Mouse (Mus musculus): Measurements from ENCODE around the gene Rnf19b. TPM values are rescaled to one million over a fixed set of nuclear protein-coding genes. Genes with fewer than 3 reads are reported as not detected.
A peak's percentile ranks its signal among the peaks of the same experiment; 100 is the strongest.

Gene Rnf19b
- total and polyA plus RNA-seq, 2 experiments from 2014 or later = 31.8 to 141 TPM

GRCm38 (mm10) chr4:129034224-129034623 is 23.8 kb upstream of the Rnf19b start:
- H3K4me1 ChIP-seq (ENCODE audit: insufficient read depth, low read length) = no peaks in the 10 kb centered on the region
- no peaks in the 10 kb centered on the region for H3K36me3 ChIP-seq (ENCODE audit: insufficient read depth, low read length)
- DNase-seq (ENCODE audit: low spot score) (no peak), ATAC-seq (no peak)
- no peak overlapping the region for H3K9ac ChIP-seq (replicated peaks; ENCODE audit: low read length)
- H3K27me3 ChIP-seq (ENCODE audit: insufficient read depth, low read length) = no peaks in the 10 kb centered on the region
- H3K4me2 ChIP-seq (ENCODE audit: low read depth, low read length) = no peak overlapping the region
- TF ChIP-seq CTCF (IDR thresholded peaks at IDR 0.05; ENCODE audit: low read depth) = no peak
- H3K27ac ChIP-seq = no peak overlapping the region
- H3K4me3 ChIP-seq (ENCODE audit: low read length) = no peak overlapping the region
- H3K9me3 ChIP-seq (ENCODE audit: low read length) = no peaks in the 10 kb centered on the region
- WGBS = 91% methylated on average over 3 of the region's 3 CpGs

GRCm38 (mm10) chr4:129034706-129035660 is 23.1 kb upstream of the Rnf19b start:
- Histone ChIP-seq H3K9ac (replicated peaks; ENCODE audit: low read length) (no peak overlapping the region), H3K27me3 (ENCODE audit: insufficient read depth, low read length) (no peaks in the 10 kb centered on the region), H3K27ac (no peak overlapping the region), H3K4me3 (ENCODE audit: low read length) (no peak overlapping the region), H3K9me3 (ENCODE audit: low read length) (no peaks in the 10 kb centered on the region), H3K4me2 (ENCODE audit: low read depth, low read length) (no peak overlapping the region), H3K36me3 (ENCODE audit: insufficient read depth, low read length) (no peaks in the 10 kb centered on the region), H3K4me1 (ENCODE audit: insufficient read depth, low read length) (no peaks in the 10 kb centered on the region)
- DNase-seq (ENCODE audit: low spot score) (peak; percentile 25), ATAC-seq (no peak)
- WGBS = 46% methylated on average over 13 of the region's 13 CpGs
- no peak for TF ChIP-seq CTCF (IDR thresholded peaks at IDR 0.05; ENCODE audit: low read depth)

- no peak for ATAC-seq
- Histone ChIP-seq H3K27ac (no peak overlapping the region), H3K27me3 (ENCODE audit: insufficient read depth, low read length) (no peaks in the 10 kb centered on the region), H3K9me3 (ENCODE audit: low read length) (no peaks in the 10 kb centered on the region), H3K9ac (replicated peaks; ENCODE audit: low read length) (no peak overlapping the region), H3K4me2 (ENCODE audit: low read depth, low read length) (no peak overlapping the region), H3K4me1 (ENCODE audit: insufficient read depth, low read length) (no peaks in the 10 kb centered on the region), H3K4me3 (ENCODE audit: low read length) (no peak overlapping the region), H3K36me3 (ENCODE audit: insufficient read depth, low read length) (no peaks in the 10 kb centered on the region)
- DNase-seq (ENCODE audit: low spot score) = no peak
- WGBS = 65% methylated on average over 7 of the region's 7 CpGs
- no peak for TF ChIP-seq CTCF (IDR thresholded peaks at IDR 0.05; ENCODE audit: low read depth)
Observed at GRCm38 (mm10) chr4:129035851-129036445, 22.1 kb upstream of the Rnf19b start.

- no peaks in the 10 kb centered on the region for H3K9me3 ChIP-seq (ENCODE audit: low read length)
- peak overlapping the region; percentile 91 for H3K4me2 ChIP-seq (ENCODE audit: low read depth, low read length)
- H3K27ac ChIP-seq = peak overlapping the region; percentile 93
- no peaks in the 10 kb centered on the region for H3K27me3 ChIP-seq (ENCODE audit: insufficient read depth, low read length)
- no peak for ATAC-seq
- H3K4me3 ChIP-seq (ENCODE audit: low read length) = peak overlapping the region; percentile 47
- WGBS = 17% methylated on average over 15 of the region's 15 CpGs
- no peaks in the 10 kb centered on the region for H3K36me3 ChIP-seq (ENCODE audit: insufficient read depth, low read length)
- DNase-seq (ENCODE audit: low spot score) = no peak
- peak overlapping the region; percentile 60 for H3K9ac ChIP-seq (replicated peaks; ENCODE audit: low read length)
- no peak for TF ChIP-seq CTCF (IDR thresholded peaks at IDR 0.05; ENCODE audit: low read depth)
- no peaks in the 10 kb centered on the region for H3K4me1 ChIP-seq (ENCODE audit: insufficient read depth, low read length)
Observed at GRCm38 (mm10) chr4:129047721-129048421, 10.2 kb upstream of the Rnf19b start.

- no peak for TF ChIP-seq CTCF (IDR thresholded peaks at IDR 0.05; ENCODE audit: low read depth)
- under 1% methylated on average over 52 of the region's 52 CpGs for WGBS
- peak; percentile 95 for ATAC-seq
Observed at GRCm38 (mm10) chr4:129048501-129049305, 9.4 kb upstream of the Rnf19b start.

More at GRCm38 (mm10) chr4:129048501-129049305, 9.4 kb upstream of the Rnf19b start:
- Histone ChIP-seq H3K27ac (peak overlapping the region; percentile 93), H3K9me3 (ENCODE audit: low read length) (no peaks in the 10 kb centered on the region), H3K36me3 (ENCODE audit: insufficient read depth, low read length) (no peaks in the 10 kb centered on the region), H3K4me2 (ENCODE audit: low read depth, low read length) (peak overlapping the region; percentile 91), H3K4me3 (ENCODE audit: low read length) (peak overlapping the region; percentile 47), H3K9ac (replicated peaks; ENCODE audit: low read length) (peak overlapping the region; percentile 60), H3K4me1 (ENCODE audit: insufficient read depth, low read length) (no peaks in the 10 kb centered on the region), H3K27me3 (ENCODE audit: insufficient read depth, low read length) (no peaks in the 10 kb centered on the region)
- peak; percentile 94 for DNase-seq (ENCODE audit: low spot score)

Measured in hindbrain, postnatal 0 days (tissue).